Mouse (Mus musculus) kidney, embryonic 14.5 days (tissue): ENCODE data around the gene Pitpnb. TPM values are rescaled to one million over a fixed set of nuclear protein-coding genes. Genes with fewer than 3 reads are reported as not detected.

Experiments used
- ATAC-seq: fragments of 200-750 bp; cut with Nextera tagmentation; 2 replicates; pipeline ENCODE4 v1.8.0; 2017; ENCODE audit warnings: moderate number of reproducible peaks, mild to moderate bottlenecking, moderate TSS enrichment, moderate library complexity; ENCODE audit not compliant: low FRiP score, low TSS enrichment
- H3K27ac ChIP-seq: fragments of 300-500 bp; sonication (generic); 2 replicates; pipeline ENCODE4 v1.5.1; 2014; ENCODE audit warnings: low read depth, mild to moderate bottlenecking, low read length, moderate library complexity, mixed read lengths
- H3K27me3 ChIP-seq: fragments of 300-500 bp; sonication (generic); 2 replicates; pipeline ENCODE4 v1.6.1; 2014; ENCODE audit warnings: mild to moderate bottlenecking, low read length; ENCODE audit not compliant: control insufficient read depth, insufficient read depth
- H3K36me3 ChIP-seq: fragments of 300-500 bp; sonication (generic); 2 replicates; pipeline ENCODE4 v1.6.1; 2014; ENCODE audit warnings: low read length, mixed read lengths; ENCODE audit not compliant: control insufficient read depth, insufficient read depth
- H3K4me1 ChIP-seq: fragments of 300-500 bp; sonication (generic); 2 replicates; pipeline ENCODE4 v1.6.1; 2014; ENCODE audit warnings: low read length, mixed read lengths; ENCODE audit not compliant: control insufficient read depth, insufficient read depth
- H3K4me2 ChIP-seq: fragments of 300-500 bp; sonication (generic); replicated peaks from 2 replicates; pipeline ENCODE4 v1.6.1; 2014; ENCODE audit warnings: low read depth, mild to moderate bottlenecking, low read length
- H3K4me3 ChIP-seq: fragments of 300-500 bp; sonication (generic); 2 replicates; pipeline ENCODE4 v1.5.1; 2014; ENCODE audit warnings: mild to moderate bottlenecking, low read length
- H3K9ac ChIP-seq: fragments of 300-500 bp; sonication (generic); 2 replicates; pipeline ENCODE4 v1.6.1; 2014; ENCODE audit warnings: low read depth, mild to moderate bottlenecking, low read length, moderate library complexity
- H3K9me3 ChIP-seq: fragments of 300-500 bp; sonication (generic); 2 replicates; pipeline ENCODE4 v1.6.1; 2016; ENCODE audit warnings: low read length; ENCODE audit not compliant: control insufficient read depth
- WGBS: fragments of 180-500 bp; shearing (Covaris S2); extraction: QIAGEN DNeasy Blood & Tissue Kit; methylation state at CpG from one replicate; pipeline ENCODE4 v1.1.7; 2014; 5-methylcytosine and 5-hydroxymethylcytosine counted together
- polyA plus RNA-seq: library from polyadenylated mRNA; unstranded; fragments of >200 nt; fragmentation: Nextera tagmentation; extraction: Ambion mirVana; gene quantifications from 2 replicates; pipeline ENCODE4 v1.2.1, GENCODE M21; 2014

Pitpnb gene
- polyA plus RNA-seq, 1 experiment from 2014 or later = 120 TPM

DNA sequence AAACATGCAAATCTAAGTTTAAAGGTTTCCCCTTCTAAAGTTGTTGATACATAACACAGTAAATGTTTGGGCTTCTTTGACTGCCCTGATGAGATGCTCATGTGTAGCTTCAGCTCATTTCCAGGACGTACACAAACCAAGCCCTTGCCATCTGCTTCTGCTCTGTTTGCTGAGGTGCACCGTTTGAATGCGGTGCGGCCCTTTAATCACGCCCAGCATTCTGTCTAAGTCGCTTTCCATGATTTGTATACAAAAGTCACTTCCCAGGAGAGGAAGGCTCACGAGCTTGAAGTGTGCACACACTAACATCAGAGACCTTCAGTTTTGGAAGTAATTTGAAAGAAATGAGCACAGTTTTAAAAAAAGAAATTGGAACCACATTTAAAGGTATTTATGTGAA lies 31.3 kb downstream of the Pitpnb start:
- no peaks in the 10 kb centered on the region for H3K27me3 ChIP-seq
- no peaks in the 10 kb centered on the region for H3K9me3 ChIP-seq
- H3K4me1 ChIP-seq = no peaks in the 10 kb centered on the region
- WGBS = 79% methylated on average over 7 of the region's 7 CpGs
- H3K4me2 ChIP-seq = no peak overlapping the region
- H3K27ac ChIP-seq = no peak overlapping the region
- H3K36me3 ChIP-seq = peaks cover 65% of the 10 kb centered on the region
- no peak for ATAC-seq
- H3K4me3 ChIP-seq = no peak overlapping the region
- no peak overlapping the region for H3K9ac ChIP-seq

DNA sequence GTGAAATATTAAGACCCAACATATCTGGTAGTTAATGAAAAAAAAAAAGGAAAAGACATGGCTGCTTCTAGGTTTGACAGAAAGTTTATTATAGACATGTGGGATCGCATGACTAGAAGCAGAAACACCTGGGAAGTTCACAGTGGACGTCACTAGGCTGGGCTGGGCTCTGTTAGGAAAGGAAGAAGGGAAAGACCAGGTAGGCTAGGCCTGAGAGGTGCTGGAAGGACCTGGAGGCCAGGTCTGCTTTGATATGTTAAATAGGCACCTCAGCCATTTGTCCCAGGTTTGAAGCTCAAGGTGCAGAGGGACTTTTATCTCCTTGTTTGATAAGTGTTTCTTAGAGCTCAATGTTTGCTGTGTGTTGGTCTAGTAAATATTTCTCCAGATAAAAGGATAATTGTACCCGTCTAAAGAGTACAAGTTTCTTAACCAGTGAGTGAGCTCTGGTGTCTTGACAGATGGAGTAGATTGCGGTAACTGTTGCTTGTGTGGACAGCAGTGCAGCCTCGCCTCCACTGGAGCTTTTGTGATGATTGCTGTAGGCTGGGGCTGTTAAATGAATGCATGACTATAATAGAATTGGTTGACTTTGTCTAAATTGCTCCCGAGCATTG lies 33.0 kb downstream of the Pitpnb start:
- no peak for ATAC-seq
- no peaks in the 10 kb centered on the region for H3K27me3 ChIP-seq
- H3K27ac ChIP-seq = no peak overlapping the region
- H3K4me3 ChIP-seq = no peak overlapping the region
- peaks cover 52% of the 10 kb centered on the region for H3K36me3 ChIP-seq
- H3K9me3 ChIP-seq = no peaks in the 10 kb centered on the region
- H3K4me2 ChIP-seq = no peak overlapping the region
- WGBS = 80% methylated on average over 6 of the region's 6 CpGs
- no peaks in the 10 kb centered on the region for H3K4me1 ChIP-seq
- H3K9ac ChIP-seq = no peak overlapping the region

DNA sequence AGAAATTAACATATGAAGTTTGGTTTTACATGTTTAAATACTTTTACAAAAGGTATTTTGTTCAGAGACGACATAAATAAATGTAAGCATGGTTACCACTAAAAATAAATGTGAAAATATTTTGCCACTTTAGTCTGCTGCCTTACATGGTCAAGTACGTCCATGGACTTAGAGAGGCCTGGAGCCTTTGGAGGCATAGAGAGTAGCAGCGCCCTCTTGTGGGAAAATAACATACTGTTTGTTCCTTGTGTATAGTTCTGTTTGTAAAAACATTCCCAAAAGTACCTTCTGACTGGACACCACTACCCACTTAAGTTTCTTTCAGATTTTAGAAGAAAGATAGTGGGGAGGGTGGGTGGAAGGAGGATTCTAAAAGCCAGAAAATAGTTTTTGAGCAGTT lies 34.0 kb downstream of the Pitpnb start:
- H3K36me3 ChIP-seq = peaks cover 52% of the 10 kb centered on the region

DNA sequence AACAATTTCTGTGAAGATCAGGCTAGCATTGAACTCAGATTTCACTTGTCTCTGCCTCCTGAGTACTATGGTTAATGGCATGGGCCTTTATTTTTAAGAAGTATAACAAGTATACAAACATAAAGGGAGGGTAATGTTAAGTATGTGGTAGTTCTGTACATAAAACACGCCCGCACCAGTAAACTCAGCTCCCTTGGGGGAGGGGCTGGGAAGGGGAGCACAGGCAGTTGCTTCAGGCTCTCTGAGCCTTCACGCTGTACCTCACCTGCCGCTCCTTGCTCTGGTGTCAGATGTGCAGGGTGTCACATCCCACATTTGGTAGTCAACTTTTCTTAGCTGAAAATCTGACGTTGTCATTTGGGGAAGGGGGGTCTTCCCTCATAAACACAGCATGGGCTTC lies 35.6 kb downstream of the Pitpnb start:
- Histone ChIP-seq H3K27ac (no peak overlapping the region), H3K4me2 (no peak overlapping the region), H3K4me1 (no peaks in the 10 kb centered on the region), H3K4me3 (no peak overlapping the region), H3K36me3 (peaks cover 51% of the 10 kb centered on the region), H3K9ac (no peak overlapping the region), H3K9me3 (no peaks in the 10 kb centered on the region), H3K27me3 (no peaks in the 10 kb centered on the region)
- no peak for ATAC-seq
- WGBS = 81% methylated on average over 5 of the region's 5 CpGs

More for the DNA sequence above, 34.0 kb downstream of the Pitpnb start:
- H3K9me3 ChIP-seq = no peaks in the 10 kb centered on the region
- H3K27ac ChIP-seq = no peak overlapping the region
- H3K4me2 ChIP-seq = no peak overlapping the region
- no peak for ATAC-seq
- H3K4me1 ChIP-seq = no peaks in the 10 kb centered on the region
- WGBS = 55% methylated on average over 3 of the region's 3 CpGs
- no peaks in the 10 kb centered on the region for H3K27me3 ChIP-seq
- no peak overlapping the region for H3K4me3 ChIP-seq
- no peak overlapping the region for H3K9ac ChIP-seq

DNA sequence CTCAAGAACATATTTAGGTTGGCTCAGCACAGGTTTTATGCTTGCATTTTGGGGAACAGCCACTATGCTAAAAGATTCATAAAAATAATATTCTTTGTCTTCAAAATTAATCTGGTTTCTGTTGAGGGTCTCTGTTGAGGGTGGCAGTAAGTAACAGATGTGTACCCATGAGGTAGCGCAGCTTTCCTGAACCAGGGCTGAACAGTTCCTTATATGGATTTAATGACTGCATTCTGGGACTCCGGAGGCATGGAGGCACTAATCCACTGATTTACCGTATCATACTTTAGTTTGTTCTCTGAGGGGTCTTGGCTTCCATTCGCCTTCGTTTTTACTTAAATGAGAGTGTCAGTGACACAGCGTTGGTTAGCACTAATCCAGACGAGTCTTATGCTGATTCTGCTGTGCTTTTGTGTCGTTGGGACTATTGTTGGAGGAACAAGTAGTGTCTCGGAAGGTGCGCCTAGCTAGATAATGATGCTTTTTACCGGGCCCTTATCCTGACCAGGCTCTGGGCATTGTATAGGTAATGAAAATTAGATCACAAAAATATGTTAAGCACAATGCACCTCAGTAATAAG lies 37.5 kb downstream of the Pitpnb start:
- 93% methylated on average over 11 of the region's 11 CpGs for WGBS
- Histone ChIP-seq H3K9me3 (no peaks in the 10 kb centered on the region), H3K4me3 (no peak overlapping the region), H3K36me3 (peaks cover 53% of the 10 kb centered on the region), H3K27ac (no peak overlapping the region), H3K27me3 (no peaks in the 10 kb centered on the region), H3K4me2 (no peak overlapping the region), H3K4me1 (no peaks in the 10 kb centered on the region), H3K9ac (no peak overlapping the region)
- ATAC-seq = no peak

DNA sequence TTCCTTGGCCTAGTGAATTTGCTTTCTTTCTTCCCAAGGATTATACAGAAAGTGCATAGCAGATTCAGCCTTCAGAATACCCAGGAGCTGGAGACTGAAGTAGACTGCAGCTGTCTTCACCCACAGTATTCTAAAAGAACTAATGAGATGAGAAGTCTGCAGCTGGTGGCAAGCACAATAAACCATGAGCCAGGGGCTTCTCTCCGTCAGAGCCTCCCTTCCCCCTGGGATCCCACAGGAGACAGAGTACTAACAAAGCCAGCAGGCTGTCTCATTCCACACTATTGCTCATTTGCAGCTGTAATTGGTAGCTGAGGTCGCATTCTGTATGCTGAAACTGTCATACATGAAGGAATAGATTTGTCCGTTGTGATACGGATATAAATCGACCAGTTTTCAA lies 38.0 kb downstream of the Pitpnb start:
- Histone ChIP-seq H3K4me3 (no peak overlapping the region), H3K27ac (no peak overlapping the region), H3K9ac (no peak overlapping the region), H3K36me3 (peaks cover 58% of the 10 kb centered on the region), H3K9me3 (no peaks in the 10 kb centered on the region), H3K4me2 (no peak overlapping the region), H3K27me3 (no peaks in the 10 kb centered on the region), H3K4me1 (no peaks in the 10 kb centered on the region)
- 87% methylated on average over 5 of the region's 5 CpGs for WGBS
- no peak for ATAC-seq

DNA sequence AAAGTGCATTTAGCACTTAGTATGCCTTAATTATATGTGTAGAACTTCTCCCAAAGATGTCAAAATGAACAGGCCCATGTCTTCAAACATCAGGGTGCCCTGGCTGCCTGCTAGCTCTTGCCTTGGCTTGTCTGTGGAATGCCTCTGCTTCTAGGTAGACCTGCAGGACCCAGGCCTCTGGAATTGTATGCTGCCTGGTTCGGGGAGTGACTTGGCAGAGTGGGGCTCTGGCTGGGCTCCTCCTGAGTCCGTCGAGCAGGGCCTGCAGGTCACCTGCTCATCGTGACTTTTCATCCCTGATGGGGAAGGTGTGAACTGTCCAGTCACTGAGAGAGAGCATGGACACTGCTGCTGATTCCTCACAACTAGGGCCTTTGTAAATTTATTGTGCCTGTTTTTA lies 45.1 kb downstream of the Pitpnb start:
- no peak overlapping the region for H3K4me3 ChIP-seq
- H3K4me2 ChIP-seq = no peak overlapping the region
- no peak for ATAC-seq
- H3K36me3 ChIP-seq = peaks cover 89% of the 10 kb centered on the region
- H3K4me1 ChIP-seq = no peaks in the 10 kb centered on the region
- H3K9ac ChIP-seq = no peak overlapping the region
- no peaks in the 10 kb centered on the region for H3K9me3 ChIP-seq
- H3K27ac ChIP-seq = no peak overlapping the region
- WGBS = 89% methylated on average over 4 of the region's 4 CpGs
- no peaks in the 10 kb centered on the region for H3K27me3 ChIP-seq

DNA sequence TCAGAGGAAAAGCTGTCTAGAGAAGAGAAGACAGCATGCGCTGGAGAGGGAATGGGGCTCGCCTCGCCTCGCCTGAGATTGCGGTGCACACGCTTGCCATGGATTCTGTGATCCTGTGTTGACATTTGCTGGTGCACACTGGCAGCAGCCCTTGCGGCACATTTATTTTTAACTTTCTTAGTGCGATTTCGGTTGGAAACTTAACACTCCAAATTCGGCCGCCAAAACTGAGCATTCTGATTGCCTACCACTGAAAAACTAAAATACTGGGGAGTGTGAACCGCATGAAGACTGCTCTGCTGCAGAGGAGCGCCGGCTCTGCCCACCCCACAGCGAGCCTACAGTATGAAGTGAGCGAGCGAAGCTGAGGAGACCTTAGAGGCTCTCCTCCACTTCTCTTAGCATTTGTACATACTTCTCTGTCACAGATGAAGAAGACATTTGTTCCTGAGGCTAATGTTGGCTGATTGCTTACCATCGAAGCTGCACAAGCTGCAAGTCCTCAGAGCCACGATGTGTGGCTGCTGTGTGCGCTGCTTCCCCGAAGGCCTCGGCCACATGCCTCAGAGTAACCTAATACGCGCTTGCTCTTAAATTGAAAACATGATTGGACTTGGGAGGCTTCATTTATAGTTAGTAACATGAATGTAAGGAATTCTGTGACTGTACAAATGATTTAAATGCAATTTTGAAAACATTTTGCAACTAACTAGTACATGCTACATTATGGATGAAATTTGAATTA lies 45.9 kb downstream of the Pitpnb start:
- no peaks in the 10 kb centered on the region for H3K27me3 ChIP-seq
- no peak for ATAC-seq
- no peak overlapping the region for H3K4me3 ChIP-seq
- H3K27ac ChIP-seq = no peak overlapping the region
- 87% methylated on average over 24 of the region's 24 CpGs for WGBS
- H3K4me2 ChIP-seq = no peak overlapping the region
- no peak overlapping the region for H3K9ac ChIP-seq
- peaks cover 89% of the 10 kb centered on the region for H3K36me3 ChIP-seq
- no peaks in the 10 kb centered on the region for H3K4me1 ChIP-seq
- no peaks in the 10 kb centered on the region for H3K9me3 ChIP-seq
